Mouse (Mus musculus): ENCODE data around the gene Ensa. TPM values are rescaled to one million over a fixed set of nuclear protein-coding genes. Genes with fewer than 3 reads are reported as not detected.
"Not testable (repeated sequence)": the region's sequence is repeated elsewhere in the genome, so short reads cannot be mapped to it uniquely, and the experiment has no call there.

The Ensa gene
- total and polyA plus RNA-seq, 3 experiments: 17.4 to 77.7 (median 71.5) TPM

DNA sequence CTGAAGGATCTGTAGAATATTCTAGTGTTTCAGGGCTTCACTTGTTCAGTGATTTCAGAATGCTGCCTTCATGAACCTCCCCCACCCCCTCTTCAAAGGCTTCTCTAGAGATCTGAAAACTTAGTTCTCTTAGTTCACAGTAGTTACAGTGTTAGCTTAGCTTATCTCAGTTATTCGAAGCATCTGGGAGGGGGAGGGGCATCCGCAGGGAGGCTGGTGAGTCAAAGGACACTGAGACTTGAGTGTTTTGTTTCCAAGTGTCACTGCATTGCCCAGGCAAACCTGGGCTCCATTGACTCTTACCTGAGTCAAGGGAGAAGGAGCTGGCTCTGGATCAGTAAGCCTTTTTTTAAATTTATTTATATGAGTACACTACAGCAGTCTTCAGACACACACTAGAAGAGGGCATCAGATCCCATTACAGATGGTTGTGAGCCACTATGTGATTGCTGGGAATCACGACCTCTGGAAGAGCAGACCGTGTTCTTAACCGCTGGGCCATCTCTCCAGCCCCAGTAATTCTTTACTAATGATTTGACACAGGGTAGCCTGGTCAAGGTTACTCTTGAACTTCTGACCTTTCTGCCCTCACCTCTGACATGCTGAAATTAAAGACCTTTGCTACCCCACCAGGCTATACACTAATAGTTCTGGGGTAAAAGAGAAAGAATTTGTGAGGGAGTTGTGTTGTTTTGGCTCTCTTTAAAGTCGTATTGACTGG is 41.5 kb downstream of the Ensa start:
- peaks cover 8% of the 10 kb centered on the region for H3K79me2 ChIP-seq (replicated peaks; ENCODE audit: control insufficient read depth, insufficient read depth, low read length)
- WGBS: 19% methylated on average over 6 of the region's 6 CpGs
- H3K36me3 ChIP-seq (ENCODE audit: control insufficient read depth, insufficient read depth, low read length): peaks cover 62% of the 10 kb centered on the region
- H3K4me3 ChIP-seq: peak overlapping the region; percentile 2; the same call in 1 of the 2 replicates
- no peaks in the 10 kb centered on the region for H3K27me3 ChIP-seq (ENCODE audit: control insufficient read depth, insufficient read depth, low read length)
- no peak overlapping the region for H3K9ac ChIP-seq (ENCODE audit: low read depth, low read length)
- H3K4me1 ChIP-seq (ENCODE audit: control insufficient read depth, insufficient read depth, low read length): peaks cover 45% of the 10 kb centered on the region
- peak; percentile 91 for TF ChIP-seq EP300 (IDR thresholded peaks at IDR 0.05; ENCODE audit: insufficient read depth, low read depth, low read length)
- peak; percentile 63 for TF ChIP-seq POLR2A (IDR thresholded peaks at IDR 0.05; ENCODE audit: insufficient read depth, low read depth, low read length)
- TF ChIP-seq CTCF (IDR thresholded peaks at IDR 0.05): no peak
- H3K27ac ChIP-seq: peak overlapping the region; percentile 99
- peak; percentile 69 to 80 for DNase-seq
- intact Hi-C loops (cut with DNase I): no loop called here

DNA sequence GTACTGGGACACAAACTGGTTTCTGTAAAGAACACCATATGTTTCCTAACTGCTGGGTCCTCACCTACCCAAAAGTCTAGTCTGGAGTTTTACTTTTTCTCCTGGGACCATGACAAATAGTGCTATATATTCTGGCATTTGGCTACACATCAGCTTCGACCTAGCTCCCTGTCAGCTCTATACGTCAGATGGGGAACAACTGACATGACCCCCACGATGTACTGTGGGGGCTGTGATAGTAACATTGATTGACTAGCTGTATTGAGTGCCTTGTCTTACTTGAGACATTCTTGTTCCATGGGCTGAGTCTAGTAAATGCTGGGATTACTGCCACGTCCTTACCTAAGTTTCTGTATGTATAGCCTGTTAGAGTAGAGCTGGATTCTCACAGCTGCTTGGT is 42.7 kb downstream of the Ensa start:
- peaks cover 10% of the 10 kb centered on the region for H3K79me2 ChIP-seq (replicated peaks; ENCODE audit: control insufficient read depth, insufficient read depth, low read length)
- intact Hi-C loops (cut with DNase I): no loop called here
- 12% methylated on average over 4 of the region's 4 CpGs for WGBS
- peaks cover 55% of the 10 kb centered on the region for H3K36me3 ChIP-seq (ENCODE audit: control insufficient read depth, insufficient read depth, low read length)
- no peaks in the 10 kb centered on the region for H3K27me3 ChIP-seq (ENCODE audit: control insufficient read depth, insufficient read depth, low read length)
- H3K4me3 ChIP-seq: no peak overlapping the region
- no peak for DNase-seq
- peak overlapping the region; percentile 99 for H3K27ac ChIP-seq
- TF ChIP-seq CTCF (IDR thresholded peaks at IDR 0.05): no peak
- TF ChIP-seq EP300 (IDR thresholded peaks at IDR 0.05; ENCODE audit: insufficient read depth, low read depth, low read length): no peak
- TF ChIP-seq POLR2A (IDR thresholded peaks at IDR 0.05; ENCODE audit: insufficient read depth, low read depth, low read length): no peak
- peaks cover 53% of the 10 kb centered on the region for H3K4me1 ChIP-seq (ENCODE audit: control insufficient read depth, insufficient read depth, low read length)
- H3K9ac ChIP-seq (ENCODE audit: low read depth, low read length): peak overlapping the region; percentile 76

DNA sequence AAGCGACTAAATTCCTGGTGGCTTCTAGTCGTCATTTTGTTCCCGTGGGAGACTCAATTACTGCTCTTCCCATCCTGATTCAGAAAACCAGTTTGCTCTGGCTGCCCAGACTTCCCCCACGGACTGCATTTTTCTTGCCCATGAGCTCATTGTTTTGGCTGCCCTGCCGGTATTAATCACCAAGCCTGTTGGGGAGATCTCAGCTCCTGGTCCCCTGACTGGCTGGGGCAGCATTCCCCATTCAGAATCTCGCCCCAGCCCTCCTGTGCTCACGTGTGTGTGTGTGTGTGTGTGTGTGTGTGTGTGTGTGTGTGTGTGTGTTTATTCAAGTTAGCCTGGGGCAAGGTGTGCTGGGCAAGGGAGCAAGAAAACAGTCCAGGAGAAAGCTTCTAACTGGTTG is 43.2 kb downstream of the Ensa start:
- peak; percentile 69 to 80 for DNase-seq
- Histone ChIP-seq H3K4me1 (ENCODE audit: control insufficient read depth, insufficient read depth, low read length) (peaks cover 54% of the 10 kb centered on the region), H3K27me3 (ENCODE audit: control insufficient read depth, insufficient read depth, low read length) (no peaks in the 10 kb centered on the region), H3K79me2 (replicated peaks; ENCODE audit: control insufficient read depth, insufficient read depth, low read length) (peaks cover 7% of the 10 kb centered on the region; the same call in 1 of the 2 replicates), H3K36me3 (ENCODE audit: control insufficient read depth, insufficient read depth, low read length) (peaks cover 53% of the 10 kb centered on the region), H3K9ac (ENCODE audit: low read depth, low read length) (peak overlapping the region; percentile 76), H3K27ac (peak overlapping the region; percentile 99), H3K4me3 (no peak overlapping the region)
- intact Hi-C loops (cut with DNase I): no loop called here
- TF ChIP-seq EP300 (IDR thresholded peaks at IDR 0.05; ENCODE audit: insufficient read depth, low read depth, low read length): peak; percentile 84; the same call in 1 of the 2 replicates
- TF ChIP-seq POLR2A (IDR thresholded peaks at IDR 0.05; ENCODE audit: insufficient read depth, low read depth, low read length): 0 out of 2 replicates have a peak, but pooled peaks have one; percentile 32
- TF ChIP-seq CTCF (IDR thresholded peaks at IDR 0.05): no peak
- 2% methylated on average over 7 of the region's 7 CpGs for WGBS

DNA sequence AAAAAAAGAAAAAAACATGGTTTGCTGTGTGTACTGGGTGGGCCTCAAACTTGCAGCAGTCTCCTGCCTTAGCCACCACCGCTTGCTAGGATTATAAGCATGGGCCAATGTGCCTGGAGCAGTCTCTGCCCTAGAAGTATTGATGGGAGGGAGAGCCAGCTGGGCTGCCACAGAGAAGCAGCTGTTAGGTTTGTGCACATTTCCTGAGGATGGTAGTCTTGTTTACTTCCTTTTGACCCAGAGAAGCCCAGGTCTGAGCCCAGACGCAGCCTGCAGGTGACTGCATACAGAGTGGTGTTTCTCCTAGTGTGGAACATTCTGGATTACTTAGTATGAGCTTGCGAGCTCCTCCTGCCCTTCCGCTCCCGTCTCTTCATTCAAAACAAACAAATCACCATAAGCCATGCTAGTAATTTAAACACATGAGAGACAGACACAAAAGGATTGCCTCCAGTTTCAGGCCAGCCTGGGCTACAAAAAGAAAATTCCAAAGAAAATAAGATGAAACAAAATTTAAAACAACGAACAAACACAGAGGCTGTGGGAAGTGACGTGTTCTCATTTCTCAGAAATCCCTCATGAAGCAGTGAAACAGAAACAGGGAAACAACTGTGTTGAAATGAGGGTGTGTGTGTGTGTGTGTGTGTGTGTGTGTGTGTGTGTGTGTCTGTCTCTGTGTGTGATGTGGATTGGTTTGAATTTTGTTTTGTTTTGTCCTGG is 44.0 kb downstream of the Ensa start:
- Histone ChIP-seq H3K27me3 (ENCODE audit: control insufficient read depth, insufficient read depth, low read length) (no peaks in the 10 kb centered on the region), H3K79me2 (replicated peaks; ENCODE audit: control insufficient read depth, insufficient read depth, low read length) (peaks cover 7% of the 10 kb centered on the region; the same call in 1 of the 2 replicates), H3K4me3 (no peak overlapping the region), H3K27ac (peak overlapping the region; percentile 99), H3K4me1 (ENCODE audit: control insufficient read depth, insufficient read depth, low read length) (peaks cover 54% of the 10 kb centered on the region), H3K36me3 (ENCODE audit: control insufficient read depth, insufficient read depth, low read length) (peaks cover 48% of the 10 kb centered on the region), H3K9ac (ENCODE audit: low read depth, low read length) (peak overlapping the region; percentile 29)
- no peak for TF ChIP-seq CTCF (IDR thresholded peaks at IDR 0.05)
- no peak for TF ChIP-seq EP300 (IDR thresholded peaks at IDR 0.05; ENCODE audit: insufficient read depth, low read depth, low read length)
- TF ChIP-seq POLR2A (IDR thresholded peaks at IDR 0.05; ENCODE audit: insufficient read depth, low read depth, low read length): no peak
- WGBS: 28% methylated on average over 7 of the region's 7 CpGs
- intact Hi-C loops (cut with DNase I): no loop called here
- peak in 1 of 2 experiments; percentile 56 for DNase-seq

DNA sequence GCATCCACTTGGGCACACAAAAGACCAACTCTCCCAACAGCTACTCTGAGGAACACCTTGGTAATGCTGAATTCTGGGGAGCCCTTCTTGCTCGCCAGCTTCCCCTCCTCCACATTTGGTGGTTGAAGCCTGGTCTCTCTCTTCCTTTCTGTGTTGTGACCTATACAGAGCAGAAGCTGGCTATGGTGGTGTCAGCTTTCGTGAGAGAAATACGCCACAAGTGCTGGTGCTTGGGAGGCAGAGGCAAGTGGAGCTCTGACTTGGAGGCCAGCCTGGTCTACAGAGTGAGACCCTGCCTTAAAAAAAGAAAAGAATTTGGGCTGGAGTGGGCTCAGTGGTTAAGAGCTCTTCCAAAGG is 44.5 kb downstream of the Ensa start:
- 76% methylated on average over 3 of the region's 3 CpGs for WGBS
- Histone ChIP-seq H3K36me3 (ENCODE audit: control insufficient read depth, insufficient read depth, low read length) (peaks cover 42% of the 10 kb centered on the region), H3K4me1 (ENCODE audit: control insufficient read depth, insufficient read depth, low read length) (peaks cover 52% of the 10 kb centered on the region), H3K9ac (ENCODE audit: low read depth, low read length) (peak overlapping the region; percentile 29; the same call in 1 of the 2 replicates), H3K27ac (peak overlapping the region; percentile 54), H3K79me2 (replicated peaks; ENCODE audit: control insufficient read depth, insufficient read depth, low read length) (peaks cover 7% of the 10 kb centered on the region; the same call in 1 of the 2 replicates), H3K27me3 (ENCODE audit: control insufficient read depth, insufficient read depth, low read length) (no peaks in the 10 kb centered on the region), H3K4me3 (no peak overlapping the region)
- intact Hi-C loops (cut with DNase I): no loop called here
- no peak for TF ChIP-seq EP300 (IDR thresholded peaks at IDR 0.05; ENCODE audit: insufficient read depth, low read depth, low read length)
- DNase-seq: no peak

DNA sequence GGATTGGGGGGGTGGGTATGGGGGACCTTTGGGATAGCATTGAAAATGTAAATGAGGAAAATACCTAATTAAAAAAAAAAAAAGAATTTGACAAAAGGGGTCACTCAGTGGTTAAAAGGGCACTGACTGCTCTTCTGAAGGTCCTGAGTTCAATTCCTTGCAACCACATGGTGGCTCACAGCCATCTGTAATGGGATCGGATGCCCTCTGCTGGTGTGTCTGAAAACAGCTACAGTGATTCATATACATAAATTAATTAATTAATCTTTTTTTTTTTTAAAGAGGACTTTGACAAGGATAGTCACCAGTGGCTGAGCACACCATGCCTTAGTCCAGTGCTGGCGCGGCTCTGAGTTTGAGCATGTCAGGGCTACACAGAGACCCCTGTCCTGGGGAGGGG is 45.6 kb downstream of the Ensa start:
- Histone ChIP-seq H3K4me1 (ENCODE audit: control insufficient read depth, insufficient read depth, low read length) (peaks cover 55% of the 10 kb centered on the region), H3K36me3 (ENCODE audit: control insufficient read depth, insufficient read depth, low read length) (peaks cover 35% of the 10 kb centered on the region), H3K27ac (peak overlapping the region; percentile 96; the same call in 1 of the 2 replicates)
- H3K79me2 ChIP-seq (replicated peaks; ENCODE audit: control insufficient read depth, insufficient read depth, low read length); H3K4me3 ChIP-seq; intact Hi-C loops (cut with DNase I); H3K27me3 ChIP-seq (ENCODE audit: control insufficient read depth, insufficient read depth, low read length); H3K9ac ChIP-seq (ENCODE audit: low read depth, low read length); DNase-seq: not testable (repeated sequence)
- TF ChIP-seq CTCF (IDR thresholded peaks at IDR 0.05): peak; percentile 48
- WGBS: 90% methylated on average over 3 of the region's 3 CpGs

Data from heart, adult 2 months (tissue).